Mouse (Mus musculus) CD4-positive helper T cell, adult 2 months (primary cell): ENCODE measurements around the gene Gfod1.

Source experiments
- DNase-seq: peaks from one replicate; pipeline ENCODE4 v3.0.0-alpha.2; 2012; ENCODE audit warnings: low read depth, missing footprints, low spot score

The Gfod1 gene

DNA sequence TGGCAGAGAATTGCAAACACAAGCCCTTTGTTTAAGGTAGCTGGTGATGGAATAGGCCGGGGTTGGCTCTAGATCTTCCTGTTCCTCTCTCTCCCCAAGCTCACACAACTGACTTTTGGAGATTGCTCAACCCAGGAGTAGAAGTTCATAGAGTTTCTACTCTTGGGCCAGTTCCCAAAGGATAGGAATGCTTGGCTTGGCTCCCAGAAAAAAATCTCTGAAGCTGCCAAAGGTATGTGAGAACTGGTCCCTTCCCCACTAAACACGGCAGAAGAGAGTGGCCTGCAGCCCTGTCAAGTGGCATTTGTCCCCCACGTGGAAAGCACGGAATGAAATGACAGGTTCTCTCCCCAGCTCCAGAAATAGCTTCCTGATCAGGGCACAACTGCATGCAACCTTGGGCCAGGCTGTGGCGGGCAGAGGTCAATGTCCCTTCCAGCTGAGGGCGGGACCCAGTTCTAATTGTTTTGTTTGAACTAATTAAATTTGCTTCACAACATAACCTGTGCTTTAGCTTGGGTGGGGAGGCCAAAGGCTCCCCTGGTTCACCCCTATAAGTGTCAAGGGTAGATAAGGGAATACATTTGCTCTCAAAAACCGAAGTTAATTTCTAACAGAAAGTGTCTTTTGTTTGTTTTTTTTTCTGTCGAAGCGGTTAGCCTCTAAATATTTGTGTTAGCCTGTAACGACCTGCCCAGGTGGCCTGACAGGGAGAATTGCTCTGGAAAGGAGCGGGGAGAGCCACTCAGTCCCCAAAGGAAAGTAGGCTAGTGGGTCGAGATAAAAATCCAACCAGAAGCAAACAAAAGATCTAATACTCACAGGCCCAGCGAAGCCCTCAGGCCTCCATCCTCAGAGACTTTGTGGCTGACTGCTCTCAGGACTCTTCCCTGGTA, 71.8 kb downstream of the Gfod1 start:
- no peak for DNase-seq

GRCm38 (mm10) chr13:43230842-43231241, 73.1 kb downstream of the Gfod1 start:
- DNase-seq = no peak

GRCm38 (mm10) chr13:43230238-43230637, 73.7 kb downstream of the Gfod1 start:
- no peak for DNase-seq

- no peak for DNase-seq
Observed at GRCm38 (mm10) chr13:43229767-43230166, 74.2 kb downstream of the Gfod1 start.

- no peak for DNase-seq
Observed at GRCm38 (mm10) chr13:43228141-43228540, 75.8 kb downstream of the Gfod1 start.

DNA sequence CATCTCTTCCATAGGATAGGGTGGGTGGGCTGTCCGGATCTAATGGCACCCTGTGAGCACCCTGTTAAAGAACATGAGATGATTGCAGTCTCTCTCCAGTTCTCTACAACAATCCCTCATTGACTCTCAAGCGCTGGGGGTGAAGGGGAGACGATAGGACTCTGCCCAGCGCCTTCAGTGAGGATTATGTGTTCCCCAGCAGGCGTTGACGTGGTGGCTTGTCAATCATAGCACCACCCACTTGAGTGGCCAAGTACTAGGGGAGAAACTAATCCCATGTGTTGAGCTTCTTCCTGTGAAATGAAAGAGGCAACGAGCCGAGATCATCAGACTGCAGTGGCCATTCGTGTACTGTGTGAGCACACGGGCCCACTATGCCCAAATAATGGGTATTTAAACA, 77.9 kb downstream of the Gfod1 start:
- DNase-seq = no peak

- peak; percentile 26 for DNase-seq
Observed at GRCm38 (mm10) chr13:43225161-43225560, 78.8 kb downstream of the Gfod1 start.

DNA sequence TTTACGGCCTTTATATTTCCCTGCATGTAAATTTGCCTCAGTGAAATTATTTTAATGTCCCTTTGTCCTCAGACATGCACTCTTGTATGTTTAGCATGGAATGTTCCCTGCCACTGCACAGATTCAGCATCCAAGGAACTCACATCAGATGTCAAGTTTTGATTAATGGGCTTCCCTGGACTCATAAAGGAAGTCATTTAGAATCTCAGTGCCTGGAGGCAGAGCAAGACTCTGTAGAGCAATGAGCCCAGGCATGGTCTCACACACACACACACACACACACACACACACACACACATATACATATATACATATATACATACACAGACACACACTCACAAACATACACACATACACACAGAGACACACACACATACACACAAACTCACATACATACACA, 81.9 kb downstream of the Gfod1 start:
- no peak for DNase-seq

GRCm38 (mm10) chr13:43221290-43221689, 82.7 kb downstream of the Gfod1 start:
- DNase-seq = no peak

GRCm38 (mm10) chr13:43220635-43221034, 83.3 kb downstream of the Gfod1 start:
- DNase-seq = no peak

- no peak for DNase-seq
Observed at GRCm38 (mm10) chr13:43218764-43219163, 85.2 kb downstream of the Gfod1 start.

DNA sequence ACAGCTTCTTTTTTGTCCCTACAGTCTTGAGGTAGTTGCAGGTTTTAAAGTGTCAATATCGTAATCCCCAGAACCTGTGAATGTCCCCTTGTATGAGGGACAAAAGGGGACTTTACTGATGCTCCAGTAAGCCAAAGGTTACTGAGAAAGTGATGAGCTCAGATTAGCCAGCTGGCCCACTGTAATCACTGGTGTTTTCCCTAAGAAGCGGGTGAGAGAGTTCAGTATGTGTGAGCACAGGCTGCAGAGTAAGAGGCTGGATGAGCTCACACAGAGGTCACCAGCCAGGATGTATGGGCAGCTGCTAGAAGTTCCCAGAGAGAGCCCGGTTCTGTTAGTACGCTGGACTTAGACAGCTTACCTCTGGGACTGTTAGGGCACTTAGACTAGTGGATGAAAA, 85.7 kb downstream of the Gfod1 start:
- no peak for DNase-seq

DNA sequence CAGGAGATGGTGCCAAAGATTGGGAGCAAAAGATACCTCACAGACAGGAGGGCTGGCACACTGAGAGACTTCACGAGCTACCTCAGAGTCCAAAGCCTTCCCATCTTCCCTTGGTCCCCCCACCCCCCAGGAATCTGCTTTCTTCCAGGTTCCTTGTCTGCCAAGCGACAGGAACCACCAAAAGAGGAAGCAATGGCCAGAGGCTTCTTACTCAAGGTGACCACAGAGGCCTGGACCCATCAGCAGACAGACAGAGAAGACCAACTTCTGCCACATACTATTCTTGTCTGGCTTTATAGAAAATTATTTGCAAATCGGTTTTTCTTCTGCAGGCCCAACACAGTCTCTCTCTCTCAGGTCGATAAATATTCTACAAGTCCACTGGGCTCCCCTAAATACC, 86.3 kb downstream of the Gfod1 start:
- no peak for DNase-seq

DNA sequence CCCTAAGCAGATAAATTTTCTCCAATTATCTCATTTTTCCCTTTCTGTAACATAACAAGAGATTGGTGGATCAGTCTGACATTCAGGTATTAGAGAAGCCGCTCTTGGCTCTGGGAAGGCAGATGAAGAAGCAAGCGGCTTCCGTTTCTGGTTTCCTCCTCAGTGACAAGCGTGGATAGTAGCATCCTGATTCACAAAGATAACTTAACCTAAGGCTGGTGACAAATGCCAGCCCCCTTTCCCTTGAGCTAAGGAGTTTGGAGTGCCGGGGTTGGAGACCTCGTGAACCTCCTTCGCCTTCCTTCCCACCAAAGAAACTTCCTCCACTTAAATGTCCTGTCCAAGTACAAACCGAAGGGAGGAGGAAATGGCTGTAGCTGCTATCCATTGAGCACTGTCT, 86.9 kb downstream of the Gfod1 start:
- DNase-seq = peak; percentile 32

- no peak for DNase-seq
Observed at GRCm38 (mm10) chr13:43215994-43216706, 87.8 kb downstream of the Gfod1 start.

- peak; percentile 69 for DNase-seq
Observed at GRCm38 (mm10) chr13:43215144-43215993, 88.6 kb downstream of the Gfod1 start.

GRCm38 (mm10) chr13:43212338-43212737, 91.6 kb downstream of the Gfod1 start:
- no peak for DNase-seq

DNA sequence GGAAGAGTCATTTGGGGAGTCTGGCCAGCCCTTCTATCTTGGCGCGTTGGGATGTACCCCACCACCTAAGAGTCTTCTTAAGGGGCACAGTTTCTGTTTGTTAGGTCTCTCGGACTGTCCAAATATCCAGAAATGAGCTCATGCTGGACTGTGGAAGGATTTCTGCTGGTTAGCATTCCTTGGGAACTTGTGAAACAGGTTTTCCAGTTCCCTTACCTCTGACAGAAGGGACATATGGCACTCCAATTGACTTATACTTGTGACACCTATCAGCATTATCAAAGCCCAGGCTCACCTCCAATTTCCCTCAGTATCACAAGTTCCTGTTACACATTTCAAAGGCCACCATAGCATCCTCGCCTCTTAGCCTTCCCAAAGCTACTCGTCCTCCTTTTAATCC, 93.0 kb downstream of the Gfod1 start:
- no peak for DNase-seq

- no peak for DNase-seq
Observed at GRCm38 (mm10) chr13:43209560-43209959, 94.4 kb downstream of the Gfod1 start.

DNA sequence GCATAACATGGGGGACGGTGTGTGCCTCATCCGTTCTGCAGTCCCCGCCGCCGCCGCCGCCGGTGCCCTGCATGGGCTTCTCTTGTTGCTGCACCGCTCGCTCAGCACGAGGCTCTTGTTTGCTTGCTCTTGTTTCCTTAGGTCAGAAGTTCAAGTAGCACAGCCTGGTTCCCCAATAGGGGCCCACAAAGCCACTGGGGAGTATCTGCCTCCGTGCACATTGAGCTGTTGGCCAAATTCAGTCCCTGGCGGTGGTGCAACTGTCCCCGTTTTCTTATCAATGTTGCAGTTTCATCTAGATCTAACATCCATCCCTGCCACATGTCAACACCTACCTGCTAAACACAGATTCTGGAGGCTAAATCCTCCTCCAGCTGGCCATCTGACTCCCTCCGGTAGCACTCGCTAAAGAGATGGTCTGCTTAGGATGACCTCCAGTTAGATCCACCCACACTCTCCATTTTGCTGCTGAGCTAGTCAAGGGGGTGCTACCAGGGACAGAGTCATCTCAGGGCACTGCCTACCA, 95.0 kb downstream of the Gfod1 start:
- no peak for DNase-seq

DNA sequence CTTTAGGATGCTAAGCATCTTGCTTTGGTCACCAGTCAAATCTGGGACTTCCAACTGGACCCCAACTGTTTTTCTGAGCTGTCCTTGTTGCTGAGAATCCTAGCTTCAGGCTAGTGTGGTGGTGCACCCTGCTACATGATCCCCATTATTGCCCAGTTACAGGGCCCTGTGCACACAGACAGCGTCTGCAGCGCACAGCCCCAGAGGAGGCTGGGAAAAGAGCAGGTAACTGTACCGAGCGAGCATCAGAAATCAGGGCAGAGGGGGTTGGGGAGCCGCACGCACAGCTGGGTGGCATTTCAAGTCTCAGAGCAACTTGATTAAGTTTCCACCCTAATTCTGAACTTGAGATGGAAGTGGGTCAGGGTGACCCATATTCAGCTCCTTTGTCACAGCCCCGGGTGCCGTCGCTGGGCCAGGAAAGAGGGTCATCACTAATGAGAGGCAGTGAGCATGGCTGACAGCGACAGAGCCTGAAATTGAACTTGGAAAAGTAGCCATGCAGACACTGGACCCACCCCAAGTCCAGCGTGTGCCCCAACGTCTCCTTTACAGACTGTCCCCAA, 97.8 kb downstream of the Gfod1 start:
- DNase-seq = no peak
